Mouse (Mus musculus) cerebellum, adult (tissue): ENCODE results near the gene Thap7.
"Not testable (repeated sequence)": the region's sequence is repeated elsewhere in the genome, so short reads cannot be mapped to it uniquely, and the experiment has no call there.

ENCODE experiments used
- ATAC-seq: cut with Nextera tagmentation; 2 replicates; pipeline ENCODE4 v1.9.2; 2017; ENCODE audit warnings: mild to moderate bottlenecking, moderate library complexity, mixed read lengths; ENCODE audit not compliant: insufficient number of reproducible peaks, low FRiP score, low TSS enrichment

Thap7 gene

GRCm38 (mm10) chr16:17532676-17533329 is 1.9 kb upstream of the Thap7 start:
- ATAC-seq, result no peak

DNA sequence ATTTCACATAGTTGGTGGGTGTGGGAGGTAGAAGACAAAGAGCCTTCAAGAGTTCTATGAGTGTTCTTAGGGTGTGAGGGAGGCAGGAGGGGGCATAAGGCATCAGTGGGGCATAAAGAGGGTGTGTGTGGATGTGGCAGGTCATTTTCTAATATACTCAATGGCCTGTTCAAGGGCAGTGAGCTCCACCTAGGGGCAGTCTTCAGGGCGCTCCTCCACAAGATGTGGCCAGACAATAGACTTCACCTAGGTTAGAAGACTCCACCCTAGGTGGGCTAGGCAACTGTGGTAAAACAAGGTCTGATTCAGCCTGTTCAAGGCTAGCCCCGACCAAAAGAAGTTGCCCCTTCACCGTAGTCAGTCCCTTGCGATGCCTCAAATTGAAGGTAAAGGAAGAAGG is 1.3 kb upstream of the Thap7 start:
- no peak for ATAC-seq

DNA sequence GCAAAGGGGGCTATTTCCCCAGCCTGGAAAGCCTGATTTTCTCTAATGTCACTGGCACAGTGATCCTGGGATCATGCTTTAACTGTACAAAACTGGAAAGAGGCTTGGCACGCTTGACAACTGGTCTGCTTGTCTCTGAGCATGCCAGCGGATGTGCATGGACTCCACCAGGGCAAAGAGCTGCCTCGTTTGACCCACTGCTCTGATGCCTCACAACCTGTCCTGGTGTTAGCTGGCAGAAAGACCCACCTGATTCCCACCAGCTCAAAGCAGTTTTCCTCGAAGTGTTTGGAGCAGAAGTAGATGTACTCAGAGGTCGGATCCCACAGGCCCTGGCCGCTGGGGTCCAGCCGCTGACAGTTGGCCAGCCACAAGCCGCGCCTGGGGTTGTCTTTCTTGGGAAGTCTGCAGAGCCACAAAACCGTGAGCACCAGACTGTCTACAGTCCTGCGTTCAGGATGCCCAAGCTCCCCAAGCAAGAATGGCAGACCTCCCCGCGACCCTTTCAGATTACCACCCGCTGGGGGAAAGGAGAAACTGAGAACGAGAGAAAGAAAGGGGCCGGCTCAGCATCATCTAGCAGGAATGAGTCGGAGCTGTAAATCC is 852 bp downstream of the Thap7 start:
- ATAC-seq, result no peak

GRCm38 (mm10) chr16:17528276-17528675 is 2.7 kb downstream of the Thap7 start:
- ATAC-seq, result no peak

DNA sequence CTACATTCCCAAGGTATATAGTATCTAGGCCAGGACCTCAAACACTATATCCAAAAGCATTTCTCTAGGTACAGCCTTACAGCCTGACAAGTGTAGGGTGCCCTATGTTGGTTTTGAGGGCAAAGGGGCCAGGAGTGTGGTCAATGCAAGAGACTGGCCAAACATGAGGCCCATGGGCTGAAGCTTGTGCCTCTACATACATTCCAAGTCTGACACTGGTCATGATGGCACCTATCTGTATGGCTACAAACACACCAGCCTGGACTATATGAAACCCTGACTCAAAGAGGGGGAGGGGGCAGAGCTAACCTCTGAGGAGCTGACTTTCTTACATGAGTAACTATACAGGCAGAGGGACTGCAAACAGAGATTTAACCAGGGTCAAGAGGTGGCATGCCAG is 3.3 kb downstream of the Thap7 start:
- no peak for ATAC-seq

DNA sequence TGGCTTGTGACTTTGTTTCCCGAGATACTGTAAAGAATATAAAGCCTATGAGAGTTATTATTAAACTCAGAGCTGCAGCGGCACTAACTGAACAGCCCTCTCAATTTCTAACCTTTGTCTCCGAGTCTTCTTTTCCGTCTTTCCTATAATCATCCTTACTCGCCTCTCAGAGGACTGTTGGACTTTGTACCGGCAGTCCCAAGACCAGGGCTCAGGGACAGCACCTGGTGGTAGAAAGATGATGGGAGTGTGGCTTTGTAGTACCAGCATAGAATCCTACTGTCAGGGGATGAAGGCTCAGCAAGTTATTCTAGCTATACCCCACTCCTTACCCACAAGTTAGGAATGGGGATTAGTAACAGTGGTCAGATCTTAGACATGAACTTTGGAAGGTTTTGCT is 4.7 kb downstream of the Thap7 start:
- ATAC-seq, result no peak

DNA sequence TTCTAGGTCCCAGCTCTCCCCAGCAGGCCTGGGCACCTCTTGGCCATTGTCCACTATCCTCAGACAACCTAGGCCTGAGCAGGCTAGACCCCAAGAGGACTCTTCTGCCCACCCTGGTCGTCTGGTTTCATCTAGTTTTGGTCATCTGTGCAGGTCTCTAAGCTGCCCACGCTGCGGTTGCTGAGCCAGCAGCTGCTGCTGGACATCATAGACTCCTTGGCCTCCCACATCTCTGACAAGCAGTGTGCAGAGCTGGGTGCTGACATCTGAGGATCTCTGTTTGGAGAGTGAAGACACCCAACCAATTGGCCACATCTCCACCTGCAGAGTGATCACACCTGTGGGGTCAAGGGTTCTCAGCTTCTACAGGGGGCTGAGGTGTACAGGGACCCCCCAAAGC is 5.4 kb downstream of the Thap7 start:
- no peak for ATAC-seq

GRCm38 (mm10) chr16:17524156-17524555 is 6.8 kb downstream of the Thap7 start:
- no peak for ATAC-seq

- no peak for ATAC-seq
Observed at GRCm38 (mm10) chr16:17518910-17519309, 12.0 kb downstream of the Thap7 start.

DNA sequence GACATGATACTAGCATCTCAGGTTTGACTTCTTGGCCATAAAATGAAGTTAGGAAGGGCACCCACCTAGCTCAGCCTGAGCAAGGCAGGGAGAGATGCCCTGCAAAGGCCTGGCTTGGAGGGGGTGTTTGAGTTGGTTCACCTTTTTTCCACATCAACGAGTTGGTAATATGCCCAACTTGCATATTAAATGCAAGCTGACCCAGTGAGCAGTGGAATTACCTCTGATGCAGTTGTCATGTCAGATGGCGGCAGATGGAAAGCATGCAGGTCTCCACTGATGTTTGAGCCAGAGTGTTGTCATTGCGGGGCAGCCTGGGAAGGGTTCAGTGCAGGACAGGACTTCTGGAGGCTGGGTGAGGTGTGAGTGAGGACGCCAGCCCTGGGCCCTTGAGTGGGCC is 19.5 kb downstream of the Thap7 start:
- ATAC-seq, result no peak

GRCm38 (mm10) chr16:17510686-17511085 is 20.2 kb downstream of the Thap7 start:
- ATAC-seq, result no peak

DNA sequence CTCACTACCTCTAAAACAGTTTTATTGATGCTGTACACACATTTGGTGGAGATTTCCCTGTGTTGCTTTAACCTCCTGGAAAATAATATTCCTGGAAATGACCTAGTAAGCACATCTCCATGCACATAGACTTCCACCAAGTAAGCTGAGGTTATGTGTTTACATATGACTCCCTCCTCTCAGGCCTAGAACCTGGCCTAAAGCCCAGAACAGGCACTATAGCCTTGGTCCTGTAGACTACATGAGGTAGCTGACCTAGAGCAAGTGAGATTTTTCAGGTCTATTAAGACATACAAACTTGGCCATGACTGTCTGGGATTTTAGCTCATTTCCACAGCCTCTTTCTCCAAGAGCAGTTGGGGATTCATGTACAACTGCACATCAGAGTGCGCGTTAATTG is 20.8 kb downstream of the Thap7 start:
- no peak for ATAC-seq

DNA sequence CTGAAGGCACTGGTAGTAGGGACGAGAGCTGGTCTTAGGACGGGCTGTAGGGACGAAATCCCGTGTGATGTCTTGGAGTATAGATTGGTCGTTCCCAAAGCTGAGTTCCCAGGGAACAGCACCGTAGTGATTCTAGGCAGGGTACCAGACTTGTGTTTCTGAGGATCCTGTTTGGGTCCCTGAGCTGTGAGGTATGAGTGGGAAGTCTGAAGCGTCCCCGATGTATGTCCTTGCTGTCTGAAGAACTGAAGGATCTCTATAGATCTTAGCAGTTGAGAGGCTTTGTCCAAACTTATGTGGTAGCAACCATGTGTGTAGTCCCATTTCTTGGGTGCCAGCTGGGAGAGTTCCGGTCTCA is 21.7 kb downstream of the Thap7 start:
- ATAC-seq, result no peak

DNA sequence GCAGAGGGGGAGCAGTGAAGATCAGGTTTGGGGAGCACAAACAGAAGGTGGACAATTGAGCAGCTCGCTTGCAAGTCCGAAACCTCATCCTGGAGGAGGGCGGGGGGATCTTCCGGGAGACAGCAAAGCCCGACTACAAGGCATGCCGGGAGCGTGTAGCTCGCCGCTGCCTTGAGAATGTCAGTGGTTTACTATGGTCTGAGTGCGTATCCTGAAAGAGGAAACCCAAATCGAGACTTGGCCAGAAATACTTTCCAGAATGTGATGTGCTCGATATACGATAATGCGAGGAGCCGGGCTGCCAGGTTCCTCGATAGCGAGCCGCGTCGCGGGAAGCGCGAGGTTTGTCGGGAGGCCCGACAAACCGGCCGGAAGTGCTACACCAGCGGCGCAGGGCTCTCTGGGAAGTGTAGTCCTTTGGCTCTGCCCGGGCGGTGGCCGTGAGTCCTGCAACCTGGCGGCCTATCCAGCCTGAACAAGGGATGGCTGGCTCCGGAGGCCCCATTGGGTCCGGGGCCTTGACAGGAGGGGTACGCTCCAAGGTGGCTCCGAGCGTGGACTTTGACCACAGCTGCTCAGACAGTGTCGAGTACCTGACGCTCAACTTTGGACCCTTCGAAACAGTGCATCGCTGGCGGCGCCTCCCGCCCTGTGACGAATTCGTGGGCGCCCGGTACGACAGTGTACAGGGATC is 22.2 kb downstream of the Thap7 start, which contains the start of gene Lztr1:
TSS of gene Lztr1 (plus strand) at position 143 of the 694 bp plus-strand sequence.
- ATAC-seq, result peak; percentile 94

DNA sequence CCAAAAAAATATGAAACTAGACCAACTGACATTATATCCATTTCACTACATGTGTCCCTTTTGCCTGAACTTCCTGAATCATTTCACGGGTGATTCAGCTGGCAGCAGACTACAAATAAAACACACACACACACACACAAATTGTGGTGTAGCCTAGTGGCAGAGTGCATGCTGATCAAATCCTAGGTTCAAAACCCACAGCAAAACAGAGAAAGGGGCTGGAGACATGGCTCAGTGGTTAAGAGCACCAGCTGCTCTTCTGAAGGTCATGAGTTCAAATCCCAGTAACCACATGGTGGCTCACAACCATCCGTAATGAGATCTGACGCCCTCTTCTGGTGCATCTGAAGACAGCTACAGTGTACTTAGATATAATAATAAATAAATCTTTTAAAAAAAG is 22.9 kb downstream of the Thap7 start:
- ATAC-seq, result not testable (repeated sequence)

DNA sequence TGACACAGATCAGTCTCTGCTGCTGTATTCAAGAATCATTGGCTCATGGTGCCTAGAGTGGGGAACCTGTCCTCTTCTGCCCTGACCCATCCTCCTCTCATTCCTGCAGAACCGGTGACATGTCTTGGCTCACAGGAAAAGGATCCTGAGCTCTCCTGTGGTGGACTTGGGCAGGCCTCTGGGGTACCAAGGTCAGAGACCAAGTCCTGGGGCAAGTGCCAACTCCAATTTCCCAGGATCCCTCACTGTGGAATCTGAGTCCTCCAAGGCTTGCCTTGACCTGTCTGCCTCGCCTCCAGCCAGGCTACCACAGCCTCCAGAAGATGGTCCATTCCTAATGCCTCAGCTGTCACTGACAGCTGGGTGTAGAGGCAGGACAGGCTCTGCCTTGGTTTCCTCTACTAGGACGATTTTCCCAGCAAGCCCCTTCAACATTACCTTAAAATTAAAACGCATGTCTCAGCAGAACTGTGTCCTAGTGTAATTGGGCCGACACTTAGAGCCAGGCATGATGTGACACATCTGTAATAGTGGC is 23.9 kb downstream of the Thap7 start:
- no peak for ATAC-seq

DNA sequence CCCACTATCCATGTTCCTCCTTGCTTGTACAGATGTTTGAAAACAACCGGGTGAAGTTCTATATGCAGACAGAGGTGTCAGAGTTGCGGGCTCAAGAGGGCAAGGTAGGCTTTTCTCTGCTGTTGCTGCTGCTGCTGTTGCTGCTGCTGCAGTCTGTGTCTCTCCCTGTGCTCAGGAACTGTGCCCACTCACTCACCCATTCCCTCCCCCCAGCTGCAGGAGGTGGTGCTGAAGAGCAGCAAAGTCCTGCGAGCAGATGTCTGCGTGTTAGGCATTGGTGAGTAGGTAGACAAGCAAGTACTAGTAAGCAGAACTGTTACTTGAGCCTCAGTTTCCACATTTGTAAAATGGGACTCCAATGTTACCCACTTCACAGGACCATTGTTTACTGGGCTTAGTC is 28.3 kb downstream of the Thap7 start:
- ATAC-seq, result no peak

GRCm38 (mm10) chr16:17499249-17499883 is 31.6 kb downstream of the Thap7 start:
- ATAC-seq, result no peak

DNA sequence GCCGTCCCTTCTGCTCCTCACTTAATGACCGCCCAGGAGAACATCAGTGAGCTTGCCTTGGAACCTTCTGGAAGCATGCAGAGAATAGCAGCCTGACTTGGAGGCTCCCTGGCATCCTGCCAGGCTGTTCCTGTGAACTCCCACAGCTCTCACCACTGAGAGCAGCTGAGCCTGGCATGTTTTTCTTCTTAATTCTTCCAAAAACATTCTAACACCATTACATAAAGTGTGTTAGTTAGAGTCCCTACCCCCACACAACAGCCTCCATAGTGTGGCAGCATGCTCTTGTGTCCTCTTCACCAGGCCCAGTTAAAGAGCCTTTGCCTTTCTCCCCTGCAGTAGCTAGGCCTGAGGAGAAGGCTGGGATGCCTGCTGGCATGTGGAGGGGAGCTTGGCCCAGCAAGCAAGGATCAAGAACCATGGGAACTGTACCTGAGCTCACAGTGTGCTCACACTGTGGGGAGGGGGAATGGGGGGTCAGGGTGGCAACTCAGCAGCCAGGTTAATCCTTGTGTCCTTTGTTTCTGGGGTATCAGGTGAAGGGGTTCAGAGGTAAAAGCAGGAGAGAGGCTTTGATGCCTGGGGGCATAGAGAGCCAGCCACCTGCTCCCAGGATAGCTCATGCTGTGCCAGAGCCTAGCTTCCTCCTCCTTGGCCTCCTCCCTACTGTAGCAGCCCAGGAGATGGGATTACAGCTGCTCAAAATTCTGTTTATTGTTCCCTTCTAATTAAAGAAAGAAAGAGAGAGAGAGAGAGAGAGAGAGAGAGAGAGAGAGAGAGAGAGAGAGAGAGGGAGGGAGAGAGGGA is 34.2 kb downstream of the Thap7 start:
- peak; percentile 36; the same call in 1 of the 2 replicates for ATAC-seq

- peak; percentile 78 for ATAC-seq
Observed at GRCm38 (mm10) chr16:17491896-17492561, 38.9 kb downstream of the Thap7 start.
